Mouse (Mus musculus): ENCODE data around the gene Gm28230. TPM values are rescaled to one million over a fixed set of nuclear protein-coding genes. Genes with fewer than 3 reads are reported as not detected.

Gm28230 gene
- total RNA-seq, 2 experiments from 2014 or later = 0.33 to 0.35 TPM

GRCm38 (mm10) chr2:74690338-74690716 lies 36.2 kb upstream of the Gm28230 start:
- DNase-seq = no peak
- intact Hi-C loops (cut with DNase I; ENCODE audit: low total_unique reads) = no loop called here

- intact Hi-C loops (cut with DNase I; ENCODE audit: low total_unique reads) = no loop called here
- DNase-seq = peak; percentile 84
These were observed 35.2 kb upstream of the Gm28230 start, which contains the start of gene Hoxd10 for GRCm38 (mm10) chr2:74691022-74691951. Gene Hoxd10, plus strand, starts transcription at chr2:74691924.

DNA sequence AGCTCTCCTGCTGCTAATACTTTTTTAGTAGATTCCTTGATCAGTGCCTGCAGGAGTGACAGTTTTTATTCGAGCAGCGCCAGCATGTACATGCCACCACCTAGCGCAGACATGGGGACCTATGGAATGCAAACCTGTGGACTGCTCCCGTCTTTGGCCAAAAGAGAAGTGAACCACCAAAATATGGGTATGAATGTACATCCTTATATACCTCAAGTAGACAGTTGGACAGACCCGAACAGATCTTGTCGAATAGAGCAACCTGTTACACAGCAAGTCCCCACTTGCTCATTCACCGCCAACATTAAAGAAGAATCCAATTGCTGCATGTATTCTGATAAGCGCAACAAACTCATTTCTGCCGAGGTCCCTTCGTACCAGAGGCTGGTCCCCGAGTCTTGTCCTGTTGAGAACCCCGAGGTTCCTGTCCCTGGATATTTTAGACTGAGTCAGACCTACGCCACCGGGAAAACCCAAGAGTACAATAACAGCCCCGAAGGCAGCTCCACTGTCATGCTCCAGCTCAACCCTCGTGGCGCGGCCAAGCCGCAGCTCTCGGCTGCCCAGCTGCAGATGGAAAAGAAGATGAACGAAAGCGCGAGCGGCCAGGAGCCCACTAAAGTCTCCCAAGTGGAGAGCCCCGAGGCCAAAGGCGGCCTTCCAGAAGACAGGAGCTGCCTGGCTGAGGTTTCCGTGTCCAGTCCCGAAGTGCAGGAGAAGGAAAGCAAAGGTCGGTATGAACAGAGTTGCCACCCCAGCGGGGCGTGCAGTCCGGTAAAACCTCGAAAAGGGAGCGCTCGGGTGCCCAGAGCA lies 34.3 kb upstream of the Gm28230 start:
- intact Hi-C loops (cut with DNase I; ENCODE audit: low total_unique reads) = no loop called here
- no peak for DNase-seq

DNA sequence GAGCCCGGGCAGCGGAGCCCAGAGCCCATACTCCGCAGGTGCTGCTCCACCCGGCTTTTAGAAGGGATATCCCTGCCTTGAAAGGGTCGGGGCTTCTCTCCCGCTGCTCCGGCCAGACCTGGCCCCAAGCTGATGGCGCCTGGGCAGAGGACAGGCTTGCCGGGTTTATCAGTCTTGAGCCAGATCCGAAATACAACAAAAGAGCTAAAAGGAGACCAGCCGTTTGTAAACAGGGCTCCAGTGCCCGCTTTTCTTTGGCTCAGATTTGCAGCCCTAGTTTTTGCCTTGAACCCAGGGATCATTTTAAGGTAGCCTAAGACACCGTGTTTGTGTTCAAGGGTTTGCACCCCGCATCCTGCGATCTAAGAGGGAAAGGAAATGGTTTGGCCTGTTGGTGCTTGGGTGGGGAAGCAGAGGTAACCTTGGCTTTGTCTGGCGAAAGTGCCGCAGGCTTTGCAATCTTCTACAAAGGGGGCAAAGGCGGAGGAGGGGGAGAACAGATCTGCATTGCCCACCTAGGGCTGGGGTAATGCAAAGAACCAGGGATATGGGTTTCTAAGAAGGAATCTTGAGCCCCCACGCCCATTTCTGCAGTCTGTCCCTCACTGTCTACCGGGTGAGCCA lies 33.6 kb upstream of the Gm28230 start:
- no peak for DNase-seq
- intact Hi-C loops (cut with DNase I; ENCODE audit: low total_unique reads) = no loop called here

DNA sequence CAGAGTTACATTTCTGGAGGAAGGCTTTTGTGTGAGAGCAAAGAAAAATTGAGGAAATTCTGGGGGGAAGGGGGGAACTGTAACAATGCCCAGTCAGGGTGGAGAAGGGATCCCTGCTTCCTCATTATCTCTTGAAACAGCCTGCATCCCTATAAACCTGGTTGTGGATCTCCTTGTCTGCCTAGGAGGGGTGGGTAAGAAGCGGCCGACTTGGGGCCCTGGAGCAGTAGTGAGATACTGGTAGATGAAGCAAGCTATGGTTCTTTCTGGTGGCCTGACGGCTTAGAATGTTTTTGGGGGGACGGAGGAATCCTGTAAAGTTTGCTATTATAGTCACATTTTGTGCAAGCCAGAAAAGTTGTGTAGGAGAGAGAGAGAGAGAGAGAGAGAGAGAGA lies 33.1 kb upstream of the Gm28230 start:
- DNase-seq = no peak
- intact Hi-C loops (cut with DNase I; ENCODE audit: low total_unique reads) = no loop called here

GRCm38 (mm10) chr2:74694066-74694465 lies 32.5 kb upstream of the Gm28230 start:
- intact Hi-C loops (cut with DNase I; ENCODE audit: low total_unique reads) = no loop called here
- DNase-seq = no peak

GRCm38 (mm10) chr2:74695383-74695782 lies 31.1 kb upstream of the Gm28230 start:
- intact Hi-C loops (cut with DNase I; ENCODE audit: low total_unique reads) = no loop called here
- DNase-seq = no peak

GRCm38 (mm10) chr2:74695813-74696430 lies 30.6 kb upstream of the Gm28230 start:
- no peak for DNase-seq
- intact Hi-C loops (cut with DNase I; ENCODE audit: low total_unique reads) = no loop called here

DNA sequence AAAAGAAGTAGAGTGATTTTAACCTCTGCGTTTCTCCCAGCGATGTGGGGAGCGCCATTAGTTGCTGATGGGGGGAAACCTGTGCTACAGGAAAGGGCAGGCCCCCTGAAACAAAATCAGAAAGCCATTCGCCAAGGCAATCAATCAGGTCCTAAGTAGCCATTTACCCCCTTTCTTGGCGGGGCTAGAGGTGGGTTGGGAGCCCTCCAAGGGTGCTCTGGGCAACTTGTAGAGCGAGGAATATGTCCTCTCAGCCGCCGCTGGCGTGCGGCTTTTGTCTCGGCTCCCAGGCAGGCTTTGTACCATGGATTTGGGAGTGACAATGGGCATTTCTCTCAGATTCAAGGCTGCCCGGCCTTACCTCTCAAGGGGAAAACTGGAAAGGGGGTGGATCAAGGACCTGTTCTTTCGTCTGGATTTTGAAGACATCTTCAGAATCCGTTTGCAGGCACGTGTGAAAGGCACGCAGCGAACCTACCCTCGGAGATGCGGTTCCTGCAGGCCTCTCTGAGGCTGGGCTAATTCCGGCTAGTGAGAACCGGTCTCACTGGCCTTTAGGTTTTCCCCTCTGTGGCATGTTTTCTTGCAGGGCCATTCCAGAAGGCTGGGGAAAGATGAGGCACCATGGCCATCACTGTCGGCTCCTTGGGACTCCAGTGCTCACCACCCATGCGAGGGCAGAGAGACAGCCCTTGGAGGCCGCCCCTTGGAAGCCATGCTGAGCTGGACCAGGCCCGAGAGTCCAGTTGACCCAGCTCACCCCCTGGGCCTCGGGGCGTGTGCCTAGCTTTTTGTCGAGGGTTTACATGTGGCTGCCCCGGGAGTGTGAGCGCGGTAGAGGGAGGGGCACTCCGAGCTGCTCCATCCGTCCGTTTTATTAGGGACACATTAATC lies 29.8 kb upstream of the Gm28230 start:
- DNase-seq = no peak
- intact Hi-C loops (cut with DNase I; ENCODE audit: low total_unique reads) = no loop called here

GRCm38 (mm10) chr2:74697567-74698121 lies 28.9 kb upstream of the Gm28230 start, which contains the start of gene Hoxd9:
Gene Hoxd9, plus strand, starts transcription at chr2:74697727.
- peak; percentile 77 for DNase-seq

DNA sequence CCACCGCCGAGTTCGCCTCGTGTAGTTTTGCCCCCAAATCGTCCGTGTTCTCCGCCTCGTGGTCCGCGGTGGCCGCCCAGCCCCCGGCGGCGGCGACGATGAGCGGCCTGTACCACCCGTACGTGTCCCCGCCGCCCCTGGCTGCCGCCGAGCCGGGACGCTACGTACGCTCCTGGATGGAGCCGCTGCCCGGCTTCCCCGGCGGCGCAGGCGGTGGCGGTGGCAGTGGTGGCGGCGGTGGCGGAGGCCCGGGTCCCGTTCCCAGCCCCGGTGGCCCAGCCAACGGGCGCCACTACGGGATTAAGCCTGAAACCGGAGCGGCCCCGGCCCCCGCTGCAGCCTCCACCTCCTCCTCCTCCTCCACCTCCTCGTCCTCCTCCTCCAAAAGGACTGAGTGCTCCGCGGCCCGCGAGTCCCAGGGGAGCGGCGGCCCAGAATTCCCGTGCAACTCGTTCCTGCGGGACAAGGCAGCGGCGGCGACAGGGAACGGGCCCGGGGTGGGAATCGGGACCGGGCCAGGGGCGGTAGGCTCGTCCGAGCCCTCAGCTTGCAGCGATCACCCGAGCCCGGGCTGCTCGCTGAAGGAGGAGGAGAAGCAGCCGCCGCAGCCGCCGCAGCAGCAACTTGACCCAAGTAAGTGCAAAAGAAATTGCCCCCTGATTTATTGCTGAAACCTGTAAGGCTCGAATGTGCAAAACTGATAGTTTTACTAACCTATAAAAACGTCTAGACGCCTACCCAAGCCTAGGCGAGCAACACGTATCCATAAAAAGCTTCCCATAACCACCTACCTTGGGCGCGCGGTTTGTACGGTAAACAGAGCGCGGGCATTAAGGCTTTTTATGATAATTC lies 28.1 kb upstream of the Gm28230 start:
- intact Hi-C loops (cut with DNase I; ENCODE audit: low total_unique reads) = no loop called here
- no peak for DNase-seq

More at GRCm38 (mm10) chr2:74697567-74698121, 28.9 kb upstream of the Gm28230 start, which contains the start of gene Hoxd9:
- intact Hi-C loops (cut with DNase I; ENCODE audit: low total_unique reads) = no loop called here

- intact Hi-C loops (cut with DNase I; ENCODE audit: low total_unique reads) = no loop called here
These were observed 27.5 kb upstream of the Gm28230 start for GRCm38 (mm10) chr2:74699053-74699430.

GRCm38 (mm10) chr2:74699664-74700545 lies 26.6 kb upstream of the Gm28230 start:
- no peak for DNase-seq
- intact Hi-C loops (cut with DNase I; ENCODE audit: low total_unique reads) = loop anchor here (5.0 kb wide), 3 partner anchors 267 to 612 kb away; no protein-coding TSS in a partner anchor

More at GRCm38 (mm10) chr2:74699053-74699430, 27.5 kb upstream of the Gm28230 start:
- DNase-seq = no peak

GRCm38 (mm10) chr2:74700546-74701112 lies 25.9 kb upstream of the Gm28230 start:
- intact Hi-C loops (cut with DNase I; ENCODE audit: low total_unique reads) = loop anchor here (5.0 kb wide), 3 partner anchors 267 to 612 kb away; no protein-coding TSS in a partner anchor
- no peak for DNase-seq

DNA sequence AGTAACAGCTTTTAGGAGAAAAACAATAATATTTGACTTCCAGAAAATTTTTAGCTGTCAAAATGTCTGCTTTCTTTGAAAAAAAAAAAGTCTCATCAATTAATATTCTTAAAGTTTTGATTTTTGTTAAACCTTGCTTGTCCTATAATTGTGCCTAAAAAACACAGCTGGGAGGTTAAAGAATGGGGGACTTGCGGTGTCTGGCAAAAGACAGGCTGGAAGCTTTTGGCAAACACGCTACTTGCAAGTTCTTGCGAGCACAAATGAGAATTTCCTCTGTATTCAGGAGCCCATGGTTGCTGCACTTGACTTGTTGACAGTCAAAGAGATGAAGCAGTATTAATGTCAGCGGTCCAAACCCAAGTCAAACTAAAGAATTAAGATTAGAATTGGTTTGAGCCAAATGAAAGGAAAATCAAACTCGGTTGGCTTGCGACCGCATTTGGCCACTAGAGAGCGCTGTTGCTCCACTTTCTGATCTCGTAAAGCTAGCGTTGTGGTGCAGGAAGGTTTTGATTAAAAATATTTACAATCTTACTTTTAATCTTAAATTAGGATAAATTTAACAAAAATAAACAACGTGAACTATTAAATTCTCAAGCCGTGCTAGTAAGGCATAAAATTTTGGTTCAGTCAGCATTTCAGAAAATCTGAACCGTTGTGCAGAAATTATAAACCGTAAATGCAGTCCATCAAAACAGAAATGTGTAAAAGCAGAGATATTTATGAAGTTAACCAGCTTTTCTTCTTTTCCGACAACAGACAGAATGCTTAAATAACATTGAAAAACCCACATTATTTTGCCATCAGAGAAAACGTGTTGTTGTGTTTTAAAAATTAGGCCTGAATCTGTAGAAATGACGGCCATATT lies 24.3 kb upstream of the Gm28230 start:
- no peak for DNase-seq
- intact Hi-C loops (cut with DNase I; ENCODE audit: low total_unique reads) = loop anchor here (5.0 kb wide), 3 partner anchors 265 to 610 kb away; no protein-coding TSS in a partner anchor
